Mouse (Mus musculus) mesoderm, embryonic 11.5 days (tissue): ENCODE data around the gene Sars.

Experiments used
- DNase-seq: peaks from one replicate; pipeline ENCODE4 v3.0.0-alpha.2; 2012; ENCODE audit warnings: low read depth, low spot score

Gene Sars

DNA sequence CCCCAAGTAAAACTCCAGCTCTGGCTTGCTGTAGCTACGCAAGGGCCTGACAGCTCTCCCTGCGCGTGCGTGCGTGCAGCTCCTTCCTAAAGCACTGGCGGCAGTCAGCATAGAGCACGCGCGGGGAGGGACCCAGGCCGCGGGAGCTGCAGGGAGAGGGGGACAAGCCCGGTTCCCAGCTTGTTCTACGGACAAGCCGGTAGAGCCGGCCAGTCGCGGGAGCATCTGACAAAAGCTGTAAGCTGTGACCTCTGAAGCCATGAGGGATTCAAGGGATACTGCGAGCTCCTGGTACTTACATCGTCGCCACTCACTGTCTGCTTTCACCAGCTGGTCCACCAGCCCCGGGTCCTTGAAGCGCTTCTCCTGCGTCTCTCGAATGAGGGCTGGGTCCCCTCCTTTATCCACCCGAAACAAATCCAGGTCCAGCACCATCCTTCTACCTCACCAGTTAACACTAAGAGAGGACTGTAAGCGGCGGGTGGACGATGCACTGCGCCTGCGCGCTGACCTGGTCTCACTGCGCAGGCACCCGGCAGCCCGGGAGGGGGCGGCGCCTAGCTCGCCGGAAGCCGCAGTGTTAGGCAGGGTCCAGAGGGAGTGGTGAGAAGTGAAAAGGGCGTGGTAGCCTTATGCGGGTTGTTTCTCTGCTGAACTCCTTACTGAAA is at the start of gene Sars:
Sars (minus strand) TSS at position 512 of the 668 bp plus-strand sequence.
- DNase-seq: peak; percentile 93

GRCm38 (mm10) chr3:108489968-108490367 is 45.0 kb upstream of the Sars start:
- no peak for DNase-seq

GRCm38 (mm10) chr3:108484749-108485148 is 39.7 kb upstream of the Sars start:
- DNase-seq: no peak

DNA sequence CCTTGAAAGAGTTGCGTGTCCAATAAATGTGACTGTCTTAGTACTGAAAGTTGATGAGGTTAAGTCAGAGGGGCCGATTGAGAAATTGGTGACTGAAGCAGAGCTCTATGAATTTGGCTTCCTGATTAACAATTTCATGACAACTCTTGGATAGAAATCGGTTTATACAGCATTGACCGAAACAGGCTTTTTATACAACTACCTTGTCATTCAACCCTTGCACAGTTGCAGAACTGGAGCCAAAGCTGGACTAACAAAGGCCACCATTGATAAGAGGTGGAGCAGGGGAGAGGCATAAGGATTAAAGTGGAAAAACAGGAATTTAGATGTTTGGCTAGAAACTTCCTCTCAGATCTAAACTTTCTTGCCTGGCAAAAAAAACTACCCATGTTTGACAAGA is 33.8 kb upstream of the Sars start:
- no peak for DNase-seq

DNA sequence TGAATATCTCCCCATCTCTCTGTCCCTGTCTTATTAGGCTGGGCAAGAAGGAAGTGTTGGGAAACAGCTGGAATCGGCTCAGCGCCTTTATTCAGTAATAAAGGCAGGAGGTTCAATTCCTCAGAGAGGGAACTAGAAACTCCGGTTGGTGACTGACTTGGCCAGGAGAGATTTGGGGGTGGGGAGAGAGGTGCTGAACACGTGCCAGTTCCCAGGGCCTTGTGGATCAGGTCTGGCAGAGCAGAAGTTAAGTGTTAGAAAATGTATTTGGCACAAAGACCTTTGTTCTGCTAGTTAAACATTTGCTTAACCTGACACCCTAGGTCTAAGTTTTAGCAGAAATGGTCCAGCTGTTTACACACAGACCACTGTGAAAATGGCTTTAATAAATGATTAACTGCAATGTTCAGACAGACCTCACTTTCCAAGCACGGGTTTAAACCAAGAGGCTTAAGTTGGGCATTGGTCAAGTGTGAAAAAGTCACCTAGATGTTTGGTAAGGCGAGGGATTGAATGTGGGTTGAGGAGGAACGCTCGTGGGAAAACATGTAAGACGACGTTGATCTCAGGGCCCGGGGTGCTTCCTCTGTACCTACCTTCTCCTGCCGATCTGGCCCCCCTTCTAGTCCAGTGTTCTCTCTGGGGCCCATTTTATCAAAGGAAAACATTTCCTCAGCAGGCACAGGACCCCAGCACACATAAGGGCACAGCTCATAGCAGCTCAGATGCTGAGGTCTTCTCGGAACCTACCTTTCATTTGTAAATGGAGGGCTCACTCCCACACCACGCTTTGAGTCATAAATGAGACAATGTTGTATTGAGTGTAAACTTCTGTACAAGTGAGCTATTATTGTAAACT is 32.0 kb upstream of the Sars start:
- no peak for DNase-seq

DNA sequence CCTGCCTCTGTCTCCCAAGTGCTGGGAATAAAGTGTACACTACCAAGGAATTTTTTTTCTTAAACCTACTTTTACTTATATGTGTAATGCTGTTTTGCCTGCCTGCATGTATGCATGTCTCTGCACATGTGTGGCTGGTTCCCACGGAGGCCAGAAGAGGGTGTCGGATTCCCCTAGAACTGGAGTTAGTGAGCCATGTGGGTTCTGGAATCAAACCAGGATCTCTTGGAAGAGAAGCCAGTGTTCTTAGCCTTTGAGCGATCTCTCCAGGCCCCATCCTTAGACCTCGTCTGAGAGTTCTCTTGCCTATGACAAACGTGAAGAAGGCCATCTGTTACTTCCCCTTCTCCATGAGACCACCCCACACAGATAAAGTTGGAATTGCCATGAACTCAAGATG is 30.5 kb upstream of the Sars start:
- DNase-seq: no peak

DNA sequence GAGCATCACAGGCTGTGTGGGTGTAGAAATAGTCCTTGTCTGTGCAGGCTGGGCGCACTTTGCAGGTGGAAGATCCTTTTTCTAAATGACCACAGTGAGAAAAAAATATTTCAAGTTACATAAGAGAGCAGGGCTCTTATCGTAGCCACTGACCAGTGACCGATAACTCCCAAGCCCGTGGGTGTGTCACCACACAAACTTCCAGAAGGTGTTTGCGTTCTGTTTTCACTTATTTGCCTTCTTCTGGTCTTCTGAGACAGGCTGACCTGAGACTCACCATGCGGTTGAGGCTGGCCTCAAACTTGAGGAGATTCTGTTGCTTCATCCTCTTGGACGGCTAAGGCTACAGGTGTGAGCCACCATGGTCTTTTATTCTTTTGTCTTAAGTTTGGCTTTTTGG is 30.0 kb upstream of the Sars start:
- DNase-seq: no peak

DNA sequence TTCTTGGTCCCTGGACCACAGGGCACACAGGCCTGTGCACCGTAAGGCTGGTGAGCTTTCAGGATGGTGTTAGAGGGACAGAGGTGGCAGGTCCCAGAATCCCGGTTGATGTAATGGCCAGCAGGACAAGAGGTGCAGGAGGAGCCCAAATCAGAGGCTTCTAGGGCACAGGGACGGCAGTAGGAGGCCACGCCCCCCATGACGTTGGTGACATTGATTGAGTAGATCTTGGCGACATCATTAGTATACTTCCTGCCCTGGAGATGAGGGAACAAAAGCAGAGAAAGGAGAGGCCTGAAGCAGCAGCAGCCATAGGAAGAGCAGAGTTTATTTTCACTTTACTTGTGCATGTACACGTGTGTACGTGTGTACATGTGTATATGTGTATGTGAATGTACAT is 22.8 kb upstream of the Sars start:
- peak; percentile 33 for DNase-seq

- no peak for DNase-seq
Measured at GRCm38 (mm10) chr3:108466425-108466824, 21.4 kb upstream of the Sars start.

DNA sequence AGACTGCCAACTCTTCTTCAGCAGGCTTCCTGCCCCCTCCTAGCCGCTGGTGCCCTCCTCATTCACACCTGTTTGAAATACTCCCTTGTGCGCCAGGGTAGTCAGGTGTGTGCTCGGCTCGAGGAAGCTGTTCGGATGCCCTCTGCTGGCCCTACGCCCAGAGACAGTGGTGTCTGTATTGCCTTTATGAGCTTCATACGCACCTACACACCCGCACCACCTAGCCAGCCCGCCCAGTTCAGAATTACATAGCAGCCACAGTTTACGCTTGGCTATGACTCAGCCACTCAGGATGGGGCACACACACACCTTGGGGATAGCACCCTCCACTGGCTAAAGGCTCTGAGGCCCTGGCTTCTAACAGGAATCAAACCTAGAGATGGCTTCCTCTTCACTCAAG is 13.9 kb upstream of the Sars start:
- no peak for DNase-seq

- DNase-seq: no peak
Measured at GRCm38 (mm10) chr3:108458380-108458779, 13.4 kb upstream of the Sars start.

DNA sequence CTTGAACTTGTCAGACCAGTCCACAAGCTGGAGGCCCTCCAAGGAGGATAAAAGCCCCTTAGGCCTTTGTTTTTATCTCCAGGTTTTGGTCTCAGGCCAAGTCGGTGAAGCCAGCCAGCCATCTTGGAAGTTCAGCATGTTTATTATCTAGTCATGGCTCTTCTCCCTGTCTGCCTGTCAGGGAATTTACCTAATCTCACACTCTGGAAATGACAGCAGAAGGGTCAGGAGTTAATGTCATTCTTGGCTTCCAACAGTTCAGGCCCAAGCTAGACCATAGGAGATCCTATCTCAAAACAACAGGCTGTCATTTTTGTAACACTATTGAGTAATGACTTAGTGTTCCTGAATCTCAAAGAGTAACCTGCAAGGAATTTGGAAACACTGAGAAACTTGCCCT is 9.2 kb upstream of the Sars start:
- DNase-seq: no peak

GRCm38 (mm10) chr3:108451969-108452368 is 7.0 kb upstream of the Sars start:
- DNase-seq: no peak

- DNase-seq: no peak
Measured at GRCm38 (mm10) chr3:108445366-108445705, 327 bp upstream of the Sars start.

GRCm38 (mm10) chr3:108444029-108444428 is 980 bp downstream of the Sars start:
- DNase-seq: no peak

- no peak for DNase-seq
Measured at GRCm38 (mm10) chr3:108436380-108436714, 8.7 kb downstream of the Sars start.

DNA sequence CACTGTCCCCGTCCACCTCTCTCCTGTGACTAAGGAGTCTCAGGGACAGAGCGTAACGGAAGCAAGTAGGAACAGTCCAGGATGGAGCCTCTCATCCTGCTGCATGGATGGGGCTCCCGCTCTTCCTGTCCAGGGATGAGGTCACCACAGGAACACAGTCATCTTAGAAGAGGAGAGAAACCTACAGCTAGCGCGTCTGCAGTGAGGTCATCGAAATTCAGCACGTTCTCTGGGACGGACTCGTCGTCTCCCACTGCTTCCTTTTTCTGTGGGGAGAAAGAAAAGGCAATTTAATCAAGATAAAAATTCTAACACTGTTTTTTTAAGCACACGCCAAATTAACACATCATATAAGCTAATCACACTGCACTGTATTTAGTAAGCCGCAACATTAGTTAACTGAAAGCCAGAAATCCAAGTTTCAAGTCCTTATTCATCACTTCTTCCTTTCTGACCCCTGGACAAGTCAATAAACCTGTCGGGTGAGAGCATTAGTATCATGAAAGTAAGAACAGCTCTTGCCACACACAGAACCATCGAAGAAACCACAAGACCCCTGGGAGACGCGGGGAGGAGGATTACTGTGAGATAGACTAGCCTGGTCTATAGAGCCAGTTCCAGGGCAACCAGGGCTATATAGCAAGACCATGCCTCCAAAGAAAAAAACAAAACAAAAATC is 9.2 kb downstream of the Sars start:
- DNase-seq: no peak

GRCm38 (mm10) chr3:108433881-108434495 is 11.0 kb downstream of the Sars start:
- DNase-seq: no peak

- peak; percentile 87 for DNase-seq
Measured at GRCm38 (mm10) chr3:108433188-108433880, 11.7 kb downstream of the Sars start.

DNA sequence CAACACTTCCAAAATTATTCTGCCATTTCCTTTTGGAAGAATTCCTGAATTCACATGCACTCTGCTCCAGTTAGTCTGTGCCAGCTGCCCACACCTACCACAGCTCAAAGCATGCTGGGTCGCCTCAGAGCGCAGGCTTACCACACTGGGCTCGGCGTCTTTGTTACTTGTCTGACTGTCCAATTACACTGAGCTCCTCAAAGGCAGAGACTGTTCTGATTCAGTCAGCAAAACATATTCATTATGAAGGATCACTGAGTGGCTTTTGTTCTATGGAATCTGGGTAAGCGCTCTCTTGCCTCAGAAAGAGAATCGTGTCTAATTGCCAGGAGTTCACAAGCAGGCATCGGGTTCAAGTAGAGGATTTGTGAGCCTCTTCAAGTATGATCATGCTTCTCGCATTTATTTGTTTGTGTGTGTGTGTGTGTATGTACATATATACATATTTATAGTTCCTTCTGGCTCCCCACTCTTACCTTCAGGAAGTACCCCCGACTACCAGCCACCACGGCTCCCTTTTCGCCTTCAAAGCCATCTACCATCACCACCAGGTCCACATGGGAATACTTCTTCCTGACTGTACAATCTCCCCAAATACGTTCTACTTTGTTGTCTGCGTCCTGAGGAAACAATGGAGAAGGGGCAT is 12.3 kb downstream of the Sars start:
- no peak for DNase-seq

- DNase-seq: no peak
Measured at GRCm38 (mm10) chr3:108425624-108426018, 19.4 kb downstream of the Sars start.
